ENCODE assay signal across 9 mouse cellular contexts in the genomic region with DNA sequence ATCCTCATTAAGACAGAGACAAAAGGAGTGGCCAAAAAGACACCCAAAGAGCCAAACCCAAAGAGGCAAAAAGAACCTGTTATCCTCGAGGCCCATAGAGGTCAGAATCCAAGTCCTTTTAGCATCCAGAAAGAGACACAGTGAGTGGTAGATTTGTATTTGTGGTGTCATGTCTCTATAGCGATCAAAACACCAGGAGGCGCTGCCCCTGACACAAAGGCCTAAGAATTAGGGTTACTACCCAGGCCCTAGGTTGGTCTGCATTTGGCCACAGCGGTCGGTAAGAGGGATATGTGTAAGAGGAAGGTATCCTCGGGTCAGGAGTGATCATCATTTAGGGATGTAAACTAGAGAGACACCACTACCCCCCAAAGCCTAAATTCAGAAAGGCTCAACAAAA. TPM values are rescaled to one million over a fixed set of nuclear protein-coding genes. Genes with fewer than 3 reads are reported as not detected.
DNase-seq lines count a peak whose midpoint lies in the region; ATAC-seq and TF ChIP-seq lines count a peak whose summit lies in the region.
"Had no signal": no experiment of that assay in that cellular context is flagged by ENCODE, and none has a peak within 500 bp of the region (broad histone marks: within the 10 kb centered on the region; RNA-seq: fewer than 3 reads in every experiment).

No protein-coding gene starts in this region.

- H3K9ac ChIP-seq in kidney, postnatal 0 days (ENCODE audit: low read depth, low read length): no peak overlapping the region
- no peak overlapping the region for H3K9ac ChIP-seq in intestine, postnatal 0 days (ENCODE audit: low read depth, low read length)
- H3K9ac ChIP-seq in neural tube, embryonic 15.5 days (replicated peaks): no peak overlapping the region

- H3K4me3 ChIP-seq in kidney, postnatal 0 days (replicated peaks; ENCODE audit: low read depth, low read length): no peak overlapping the region
- H3K4me3 ChIP-seq in intestine, postnatal 0 days (ENCODE audit: low read depth, low read length): no peak overlapping the region
- peak overlapping the region; percentile 70 for H3K4me3 ChIP-seq in neural tube, embryonic 15.5 days (replicated peaks)

- no peak for DNase-seq in kidney, postnatal 0 days (ENCODE audit: low spot score)
- no peak for DNase-seq in kidney, adult 18-20 months
- DNase-seq in adrenal gland, adult 2 months: no peak
- DNase-seq in left cerebral cortex, adult 9 months (ENCODE audit: low spot score in 2 of 2): no peak
- no peak for DNase-seq in adrenal gland, postnatal 25 days
- DNase-seq: cerebellum, adult 2 months had no signal

- H3K4me2 ChIP-seq in kidney, postnatal 0 days (ENCODE audit: low read length): peak overlapping the region; percentile 94
- H3K4me2 ChIP-seq in intestine, postnatal 0 days (replicated peaks; ENCODE audit: low read depth): no peak overlapping the region
- peak overlapping the region; percentile 85 for H3K4me2 ChIP-seq in neural tube, embryonic 15.5 days

- H3K4me1 ChIP-seq in kidney, postnatal 0 days (replicated peaks; ENCODE audit: insufficient read depth, low read length): peaks cover 15% of the 10 kb centered on the region; the same call in 1 of the 2 replicates
- 0 out of 2 replicates have a peak, but pooled peaks cover 5% of the 10 kb centered on the region for H3K4me1 ChIP-seq in intestine, postnatal 0 days (replicated peaks; ENCODE audit: control insufficient read depth, insufficient read depth, low read length)
- peaks cover 22% of the 10 kb centered on the region for H3K4me1 ChIP-seq in neural tube, embryonic 15.5 days

- H3K9me3 ChIP-seq in kidney, postnatal 0 days (replicated peaks; ENCODE audit: low read length): no peaks in the 10 kb centered on the region
- H3K9me3 ChIP-seq in intestine, postnatal 0 days (ENCODE audit: control insufficient read depth): no peaks in the 10 kb centered on the region
- H3K9me3 ChIP-seq in neural tube, embryonic 15.5 days (replicated peaks): no peaks in the 10 kb centered on the region

- 42% methylated on average over 6 of the region's 6 CpGs for WGBS in kidney, postnatal 0 days
- WGBS in intestine, postnatal 0 days: 58% methylated on average over 6 of the region's 6 CpGs
- WGBS in neural tube, embryonic 15.5 days: 29% methylated on average over 6 of the region's 6 CpGs

- H3K36me3 ChIP-seq in kidney, postnatal 0 days (ENCODE audit: insufficient read depth, low read length): no peaks in the 10 kb centered on the region
- H3K36me3 ChIP-seq in intestine, postnatal 0 days (ENCODE audit: control insufficient read depth, insufficient read depth): no peaks in the 10 kb centered on the region
- H3K36me3 ChIP-seq in neural tube, embryonic 15.5 days: no peaks in the 10 kb centered on the region

- peak; percentile 43; the same call in 1 of the 2 replicates for TF ChIP-seq CTCF in kidney, postnatal 0 days (IDR thresholded peaks at IDR 0.05; ENCODE audit: low read depth)
- peak; percentile 56 for TF ChIP-seq CTCF in intestine, postnatal 0 days (IDR thresholded peaks at IDR 0.05; ENCODE audit: low read depth)

- no peaks in the 10 kb centered on the region for H3K27me3 ChIP-seq in kidney, postnatal 0 days (ENCODE audit: insufficient read depth, low read length)
- no peaks in the 10 kb centered on the region for H3K27me3 ChIP-seq in intestine, postnatal 0 days (replicated peaks; ENCODE audit: control insufficient read depth, insufficient read depth, low read length)
- H3K27me3 ChIP-seq in neural tube, embryonic 15.5 days (replicated peaks): no peaks in the 10 kb centered on the region

- no peak overlapping the region for H3K27ac ChIP-seq in kidney, postnatal 0 days
- no peak overlapping the region for H3K27ac ChIP-seq in intestine, postnatal 0 days (ENCODE audit: low read depth, low read length)
- H3K27ac ChIP-seq in neural tube, embryonic 15.5 days (replicated peaks): no peak overlapping the region

- no peak for ATAC-seq in kidney, postnatal 0 days (replicated peaks; ENCODE audit: low FRiP score, low read depth)
- ATAC-seq in common myeloid progenitor, adult 5-6 weeks (replicated peaks; ENCODE audit: low read depth, poor library complexity, severe bottlenecking): peak; percentile 28; the same call in 1 of the 2 replicates
- ATAC-seq in intestine, postnatal 0 days: no peak
- ATAC-seq in neural tube, embryonic 15.5 days (ENCODE audit: low FRiP score): no peak

RNA-seq across cellular contexts. Expression of gene Bloc1s3, which starts 1.8 kb away (rescaled TPM):
- 2.7 and 3.0 TPM in 2 replicates for polyA plus RNA-seq in kidney, postnatal 0 days (2015; fragmentation: Nextera tagmentation; extraction: Ambion mirVana)
- total RNA-seq in common myeloid progenitor, adult 5-6 weeks (2017): 2.6 and 2.8 TPM in 2 replicates
- polyA plus RNA-seq in intestine, postnatal 0 days (2015; fragmentation: Nextera tagmentation; extraction: Ambion mirVana): 3.4 TPM in 2 replicates
- polyA plus RNA-seq in neural tube, embryonic 15.5 days (2015; fragmentation: Nextera tagmentation; extraction: Ambion mirVana): 3.9 and 5.0 TPM in 2 replicates
- 10 to 100 TPM in 1 of 2 experiments, 1 to 10 TPM in 1; 9.8 to 13.2 TPM for total RNA-seq in adrenal gland, adult 2 months (2021)
- 31.9 and 37.2 TPM in 2 replicates for polyA plus RNA-seq in adrenal gland, adult 2 months (2012; rRNA removed)
- total RNA-seq in adrenal gland, postnatal 25 days (2021): 13.0 and 15.9 TPM in 2 replicates

RNA-seq across cellular contexts. Expression of gene Trappc6a, which starts 1.9 kb away (rescaled TPM):
- polyA plus RNA-seq in kidney, postnatal 0 days (2015; fragmentation: Nextera tagmentation; extraction: Ambion mirVana): 88.5 and 91.7 TPM in 2 replicates
- 33.6 and 43.7 TPM in 2 replicates for total RNA-seq in common myeloid progenitor, adult 5-6 weeks (2017)
- polyA plus RNA-seq in intestine, postnatal 0 days (2015; fragmentation: Nextera tagmentation; extraction: Ambion mirVana): 108 and 118 TPM in 2 replicates
- 39.2 and 58.6 TPM in 2 replicates for polyA plus RNA-seq in neural tube, embryonic 15.5 days (2015; fragmentation: Nextera tagmentation; extraction: Ambion mirVana)
- total RNA-seq in adrenal gland, adult 2 months (2021): 10 to 100 TPM; 70.2 to 81.4 TPM
- polyA plus RNA-seq in adrenal gland, adult 2 months (2012; rRNA removed): 253 and 254 TPM in 2 replicates
- 76.5 and 92.1 TPM in 2 replicates for total RNA-seq in adrenal gland, postnatal 25 days (2021)

RNA-seq across cellular contexts. Expression of gene Nkpd1, which starts 11.3 kb away (rescaled TPM):
- not detected in 2 replicates for polyA plus RNA-seq in kidney, postnatal 0 days (2015; fragmentation: Nextera tagmentation; extraction: Ambion mirVana)
- total RNA-seq in common myeloid progenitor, adult 5-6 weeks (2017): 0.27 and 0.68 TPM in 2 replicates
- not detected in 2 replicates for polyA plus RNA-seq in intestine, postnatal 0 days (2015; fragmentation: Nextera tagmentation; extraction: Ambion mirVana)
- 1.2 and 1.5 TPM in 2 replicates for polyA plus RNA-seq in neural tube, embryonic 15.5 days (2015; fragmentation: Nextera tagmentation; extraction: Ambion mirVana)
- under 1 TPM in 1 of 2 experiments, not detected in 1; 0.14 TPM for total RNA-seq in adrenal gland, adult 2 months (2021)
- 0.38 and 0.64 TPM in 2 replicates for polyA plus RNA-seq in adrenal gland, adult 2 months (2012; rRNA removed)
- total RNA-seq in adrenal gland, postnatal 25 days (2021): not detected in 2 replicates

RNA-seq across cellular contexts. Expression of gene Exoc3l2, which starts 43.2 kb away (rescaled TPM):
- 6.7 and 8.0 TPM in 2 replicates for polyA plus RNA-seq in kidney, postnatal 0 days (2015; fragmentation: Nextera tagmentation; extraction: Ambion mirVana)
- total RNA-seq in common myeloid progenitor, adult 5-6 weeks (2017): 3.1 and 4.2 TPM in 2 replicates
- polyA plus RNA-seq in intestine, postnatal 0 days (2015; fragmentation: Nextera tagmentation; extraction: Ambion mirVana): 1.1 and 1.9 TPM in 2 replicates
- polyA plus RNA-seq in neural tube, embryonic 15.5 days (2015; fragmentation: Nextera tagmentation; extraction: Ambion mirVana): 1.5 and 1.8 TPM in 2 replicates
- 10 to 100 TPM; 31.9 to 58.8 TPM for total RNA-seq in adrenal gland, adult 2 months (2021)
- 55.3 and 57.9 TPM in 2 replicates for polyA plus RNA-seq in adrenal gland, adult 2 months (2012; rRNA removed)
- 31.9 and 38.0 TPM in 2 replicates for total RNA-seq in adrenal gland, postnatal 25 days (2021)

RNA-seq across cellular contexts. Expression of gene Mark4, which starts 47.7 kb away (rescaled TPM):
- 6.6 and 7.9 TPM in 2 replicates for polyA plus RNA-seq in kidney, postnatal 0 days (2015; fragmentation: Nextera tagmentation; extraction: Ambion mirVana)
- 4.6 and 7.7 TPM in 2 replicates for total RNA-seq in common myeloid progenitor, adult 5-6 weeks (2017)
- 4.2 and 4.7 TPM in 2 replicates for polyA plus RNA-seq in intestine, postnatal 0 days (2015; fragmentation: Nextera tagmentation; extraction: Ambion mirVana)
- polyA plus RNA-seq in neural tube, embryonic 15.5 days (2015; fragmentation: Nextera tagmentation; extraction: Ambion mirVana): 15.4 and 16.5 TPM in 2 replicates
- total RNA-seq in adrenal gland, adult 2 months (2021): 10 to 100 TPM; 40.5 to 56.8 TPM
- polyA plus RNA-seq in adrenal gland, adult 2 months (2012; rRNA removed): 71.6 and 79.0 TPM in 2 replicates
- total RNA-seq in adrenal gland, postnatal 25 days (2021): 56.0 and 69.2 TPM in 2 replicates
